Mouse (Mus musculus) retina, embryonic 14.5 days (tissue): Measurements from ENCODE around the gene Wfikkn1.
"Not testable (repeated sequence)": the region's sequence is repeated elsewhere in the genome, so short reads cannot be mapped to it uniquely, and the experiment has no call there.

Experiments used
- DNase-seq: peaks from one replicate; pipeline ENCODE4 v3.0.0-alpha.2; 2015; ENCODE audit warnings: low spot score

The Wfikkn1 gene

DNA sequence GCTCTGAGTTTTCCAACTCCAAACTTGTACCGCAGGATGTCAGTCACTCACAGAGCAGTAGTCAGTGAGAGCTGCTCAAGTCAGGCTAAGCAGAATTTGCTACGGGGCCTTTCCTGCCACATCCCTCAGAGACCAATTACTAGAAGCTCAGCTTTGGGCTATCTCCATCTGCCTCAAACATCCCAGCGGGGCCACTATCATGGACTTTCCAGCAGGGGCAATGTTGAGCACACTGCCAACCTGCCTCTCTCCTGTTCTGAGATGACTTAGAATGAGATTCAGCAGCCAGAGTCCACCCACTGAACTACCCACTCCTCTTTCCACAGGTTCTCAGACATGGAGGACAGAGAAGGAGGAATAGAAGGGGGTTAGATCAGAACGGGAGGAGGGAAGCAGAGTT lies 5.0 kb upstream of the Wfikkn1 start:
- peak; percentile 65 for DNase-seq

DNA sequence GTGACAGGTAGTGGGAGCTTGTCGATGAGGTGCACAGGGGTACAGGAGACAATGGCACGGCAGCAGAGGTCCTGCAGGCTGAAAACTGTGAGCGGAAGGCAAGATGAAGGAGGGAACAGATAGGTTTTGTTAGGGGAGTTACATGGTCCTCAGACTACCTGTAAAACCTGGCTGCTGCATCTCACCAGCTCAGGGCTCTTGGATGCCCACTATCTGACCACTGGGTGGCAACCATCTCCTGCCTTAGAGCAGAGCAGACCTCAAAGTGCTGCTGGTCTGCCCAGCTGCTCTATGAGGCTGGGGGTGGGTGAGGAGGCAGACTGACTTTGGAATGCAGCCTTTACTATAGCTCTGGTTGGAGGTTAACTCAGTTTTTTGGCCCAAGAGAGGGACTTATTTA lies 3.2 kb upstream of the Wfikkn1 start:
- no peak for DNase-seq

DNA sequence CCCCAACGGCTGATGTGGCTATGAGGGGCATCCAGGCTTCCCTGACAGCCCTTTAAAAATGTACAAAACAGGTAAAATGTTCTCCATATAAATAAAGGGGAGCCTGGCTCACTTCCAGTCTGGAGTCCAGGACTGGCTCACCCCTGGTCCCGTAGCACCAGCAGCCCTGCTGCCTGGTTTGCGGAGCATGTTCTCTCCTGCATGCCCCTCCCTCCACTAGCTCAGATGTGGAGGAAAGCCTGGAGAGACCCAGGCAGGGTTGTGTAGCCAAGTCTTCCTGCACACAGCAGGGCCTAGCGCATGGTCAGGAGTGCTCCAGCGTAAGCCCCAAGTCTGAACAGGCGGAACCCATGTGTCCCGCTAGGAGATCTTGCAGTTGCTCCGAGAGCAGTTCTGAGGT lies 2.6 kb upstream of the Wfikkn1 start:
- DNase-seq, result no peak

DNA sequence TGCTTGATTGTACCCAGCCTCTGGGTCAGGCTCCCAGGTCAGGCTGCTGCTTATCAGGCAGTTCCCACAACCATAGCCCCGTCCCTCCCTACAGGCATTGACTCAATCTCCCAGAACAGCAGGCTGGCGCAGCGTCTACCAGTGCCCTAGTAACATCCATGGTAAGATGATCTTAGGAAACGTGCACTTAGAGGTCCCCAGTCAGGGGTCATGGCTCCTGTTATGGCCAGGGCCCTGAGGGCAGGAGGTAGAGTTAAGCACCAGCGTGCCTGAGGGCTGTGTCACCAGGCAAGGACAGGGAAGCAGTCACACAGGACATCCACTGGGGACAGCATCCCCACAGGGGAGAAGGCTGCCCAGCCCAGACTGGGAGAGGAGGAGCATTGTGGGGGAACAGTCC lies 1.6 kb upstream of the Wfikkn1 start:
- DNase-seq, result no peak

DNA sequence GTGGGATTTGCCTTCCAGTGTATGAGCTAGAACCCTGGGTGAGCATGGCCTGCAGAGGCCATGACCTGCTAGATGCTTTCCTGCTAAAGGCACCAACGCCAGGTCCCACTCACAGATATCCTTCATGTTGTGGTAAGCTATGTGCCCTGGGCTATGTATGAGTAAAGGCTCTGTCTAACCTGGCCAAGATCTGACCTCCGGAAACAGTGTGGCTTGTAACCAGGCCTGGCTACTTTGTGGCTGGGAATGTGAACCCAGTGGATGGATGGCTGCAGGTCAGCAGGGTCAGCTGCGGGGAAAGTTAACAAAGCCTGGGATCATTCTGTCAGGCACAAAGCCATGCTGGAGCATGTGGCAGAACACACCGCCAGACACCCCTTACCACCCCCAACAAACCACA lies 1.0 kb upstream of the Wfikkn1 start:
- DNase-seq, result no peak

DNA sequence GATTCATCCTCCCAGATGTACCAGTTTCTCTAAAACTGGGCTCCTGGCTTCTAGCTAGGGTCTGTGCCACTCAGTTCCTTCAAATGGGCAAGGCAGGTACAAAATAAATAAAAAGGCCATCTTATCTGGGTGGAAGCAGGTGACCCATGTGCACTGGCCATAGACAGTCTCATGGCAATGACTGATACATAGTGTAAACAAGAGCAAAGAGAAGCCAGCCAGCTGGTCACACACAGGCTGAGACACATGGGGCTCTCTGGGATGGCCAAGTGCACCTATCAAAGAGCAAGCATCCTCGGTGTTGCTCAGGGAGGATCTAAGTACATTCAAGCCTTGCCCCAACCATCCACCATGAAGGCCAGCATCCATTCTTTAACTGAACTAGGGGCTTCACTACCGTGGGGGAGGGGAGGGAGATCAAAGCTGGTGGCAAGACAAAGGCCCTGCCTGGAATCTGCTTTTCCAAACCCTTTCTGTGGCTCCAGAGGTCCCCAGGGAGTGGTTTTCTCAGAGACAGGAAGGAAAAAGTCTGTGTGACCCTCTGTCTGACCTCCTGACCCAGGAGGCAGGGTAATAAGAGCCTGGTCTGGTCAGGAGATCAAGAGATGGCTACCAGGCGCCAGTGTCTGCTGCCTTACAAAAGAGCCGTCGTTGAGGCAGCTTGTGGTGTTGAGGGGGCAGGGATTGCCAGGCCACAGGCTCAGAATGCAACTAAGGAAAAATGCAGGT lies 419 bp upstream of the Wfikkn1 start:
- DNase-seq, result no peak

DNA sequence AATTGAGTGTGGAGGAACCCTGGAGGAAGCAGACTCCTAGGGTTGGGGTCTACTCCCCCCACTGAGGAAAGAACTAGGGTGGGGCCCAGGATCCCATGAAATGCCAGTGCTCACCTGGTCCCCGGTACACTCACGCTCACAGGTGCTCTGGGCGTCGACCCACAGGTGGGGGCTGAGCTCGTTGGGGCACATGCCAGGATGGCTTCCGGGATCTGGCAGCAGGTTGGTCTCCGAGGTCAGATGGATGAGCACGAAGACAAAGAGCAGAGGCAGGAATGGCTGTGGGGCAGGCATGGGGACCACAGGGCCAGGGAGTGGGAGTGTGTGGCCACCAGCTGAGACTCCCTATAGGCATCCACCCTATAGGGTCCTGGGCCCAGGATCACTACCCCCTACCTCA lies 908 bp downstream of the Wfikkn1 start:
- DNase-seq, result no peak

DNA sequence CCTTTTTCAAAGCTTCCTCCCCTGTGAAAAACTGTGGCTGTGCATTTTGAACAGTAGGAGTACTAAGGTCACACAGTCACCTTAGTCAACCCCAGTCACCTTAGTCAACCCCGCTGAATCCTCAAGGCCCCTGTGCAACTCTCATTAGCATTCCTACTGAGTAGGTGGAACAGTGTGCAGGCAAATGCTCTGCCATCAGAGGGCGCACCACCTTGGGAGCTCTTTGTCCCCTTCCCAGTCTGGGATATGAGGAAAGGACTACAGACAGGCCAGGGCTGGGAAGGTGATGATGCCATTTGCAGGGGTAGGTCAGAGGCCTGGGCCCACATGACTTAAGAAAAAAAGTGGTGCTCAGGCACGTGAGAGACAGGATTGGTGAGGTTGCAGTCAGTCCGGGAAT lies 1.4 kb downstream of the Wfikkn1 start:
- DNase-seq, result peak; percentile 52

DNA sequence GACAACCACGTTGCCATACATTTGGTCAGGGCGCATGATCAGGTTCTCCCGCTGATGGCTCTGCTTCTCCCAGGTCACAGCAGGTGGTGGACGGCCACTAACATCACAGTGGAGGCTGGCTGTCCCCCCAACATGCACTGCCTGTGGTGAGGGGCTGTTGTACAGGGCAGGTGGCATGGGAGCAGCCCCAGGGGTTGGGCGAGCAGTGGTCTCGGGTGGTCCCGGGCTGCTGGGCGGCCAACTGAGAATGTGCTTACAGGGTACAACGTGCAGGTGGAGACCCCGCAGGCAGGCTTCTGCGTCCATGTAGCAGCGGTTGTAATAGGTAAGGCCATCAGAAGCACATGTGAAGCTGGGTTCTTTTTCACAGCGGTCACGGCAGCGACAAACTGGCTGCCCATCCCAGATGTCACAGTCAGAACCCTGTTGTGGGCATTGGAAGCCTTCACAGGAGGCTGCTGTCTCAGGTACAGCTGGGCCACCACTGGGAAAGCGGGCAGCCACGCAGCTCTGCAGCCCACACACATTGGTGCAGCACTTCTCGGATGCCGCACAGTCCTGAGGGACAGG lies 2.0 kb downstream of the Wfikkn1 start:
- no peak for DNase-seq

DNA sequence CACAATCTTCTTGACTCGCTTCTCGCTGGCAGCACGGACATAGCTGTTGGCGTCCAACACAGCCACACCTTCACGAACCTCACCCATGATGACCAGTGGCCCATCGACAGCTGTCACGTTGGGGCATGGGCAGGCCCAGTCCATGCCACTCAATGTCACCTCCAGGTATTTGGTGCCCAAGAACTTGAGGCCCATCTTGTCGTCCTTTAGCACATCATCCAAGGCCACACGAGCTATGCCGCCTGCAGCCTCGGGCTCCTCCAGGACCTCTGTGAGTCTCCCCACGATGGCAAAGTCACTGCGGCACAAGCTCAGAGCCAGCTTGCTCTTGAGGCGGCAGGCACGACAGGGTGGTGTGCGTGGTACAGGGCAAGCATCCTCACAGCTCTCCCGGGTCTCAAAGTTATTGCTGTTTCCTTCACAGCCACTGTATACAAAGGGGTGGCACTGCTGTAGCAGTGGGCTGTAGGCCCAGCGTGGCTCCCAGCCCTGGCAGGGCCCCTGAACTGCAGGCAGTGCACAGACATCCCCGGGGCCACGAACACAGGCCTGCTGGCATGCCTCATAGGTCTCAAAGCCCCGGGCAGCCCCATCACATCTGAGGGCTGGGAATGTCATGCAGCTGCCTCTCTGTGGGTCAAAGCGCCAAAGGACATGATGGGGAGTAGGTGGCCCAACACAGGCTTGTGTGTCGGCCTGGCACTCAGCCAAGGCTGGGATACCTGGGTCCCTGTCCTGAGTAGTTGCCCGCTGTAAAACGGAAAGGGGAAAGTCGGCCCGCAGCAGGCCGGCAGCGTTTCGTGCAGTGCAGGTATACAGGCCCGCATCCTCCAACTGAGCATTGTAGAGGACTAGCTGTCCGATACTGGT lies 2.7 kb downstream of the Wfikkn1 start:
- DNase-seq, result no peak

DNA sequence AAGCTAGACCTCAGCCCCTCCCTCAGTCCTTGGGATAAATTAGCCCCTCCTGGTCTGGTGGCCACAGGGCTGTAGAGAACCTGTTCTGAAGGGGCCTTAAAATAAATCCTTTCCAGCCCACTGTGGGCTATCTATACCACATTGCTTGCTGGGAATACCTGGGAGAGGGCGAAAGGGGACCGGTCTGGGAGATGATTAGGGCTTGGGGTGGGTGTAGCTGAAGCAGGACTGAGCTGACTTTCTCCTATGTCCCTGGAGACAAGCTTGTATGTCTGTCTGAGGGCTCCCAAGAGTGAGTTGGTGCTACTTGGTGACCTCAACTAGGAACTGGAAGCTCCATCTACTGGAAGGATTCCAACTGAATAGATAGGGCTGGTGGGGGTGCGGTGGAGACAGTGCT lies 3.6 kb downstream of the Wfikkn1 start:
- no peak for DNase-seq

DNA sequence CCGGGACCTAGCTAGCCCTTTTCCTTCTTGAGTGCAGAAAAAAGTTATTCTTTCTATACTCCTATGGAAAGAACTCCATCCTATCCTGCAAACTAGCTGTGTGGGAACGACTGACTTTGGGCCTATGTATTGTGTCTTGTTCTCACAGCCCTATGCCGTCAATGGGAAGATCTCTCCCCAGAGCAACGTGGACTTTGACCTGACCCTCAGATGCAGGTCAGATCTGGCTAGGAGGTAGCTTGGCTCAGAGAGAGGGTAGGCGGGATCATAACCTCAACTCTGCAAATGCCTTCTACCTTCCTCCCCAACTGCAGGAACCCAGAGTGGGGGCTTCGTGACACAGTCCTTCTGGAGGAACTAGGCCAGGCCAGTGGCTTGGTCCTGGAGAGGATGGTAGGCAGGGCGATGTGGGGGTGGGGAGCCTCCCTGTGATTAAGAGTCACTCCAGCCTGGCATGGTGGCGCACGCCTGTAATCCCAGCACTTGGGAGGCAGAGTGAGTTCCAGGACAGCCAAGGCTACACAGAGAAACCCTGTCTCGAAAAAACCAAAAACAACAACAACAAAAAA lies 4.2 kb downstream of the Wfikkn1 start:
- no peak for DNase-seq

DNA sequence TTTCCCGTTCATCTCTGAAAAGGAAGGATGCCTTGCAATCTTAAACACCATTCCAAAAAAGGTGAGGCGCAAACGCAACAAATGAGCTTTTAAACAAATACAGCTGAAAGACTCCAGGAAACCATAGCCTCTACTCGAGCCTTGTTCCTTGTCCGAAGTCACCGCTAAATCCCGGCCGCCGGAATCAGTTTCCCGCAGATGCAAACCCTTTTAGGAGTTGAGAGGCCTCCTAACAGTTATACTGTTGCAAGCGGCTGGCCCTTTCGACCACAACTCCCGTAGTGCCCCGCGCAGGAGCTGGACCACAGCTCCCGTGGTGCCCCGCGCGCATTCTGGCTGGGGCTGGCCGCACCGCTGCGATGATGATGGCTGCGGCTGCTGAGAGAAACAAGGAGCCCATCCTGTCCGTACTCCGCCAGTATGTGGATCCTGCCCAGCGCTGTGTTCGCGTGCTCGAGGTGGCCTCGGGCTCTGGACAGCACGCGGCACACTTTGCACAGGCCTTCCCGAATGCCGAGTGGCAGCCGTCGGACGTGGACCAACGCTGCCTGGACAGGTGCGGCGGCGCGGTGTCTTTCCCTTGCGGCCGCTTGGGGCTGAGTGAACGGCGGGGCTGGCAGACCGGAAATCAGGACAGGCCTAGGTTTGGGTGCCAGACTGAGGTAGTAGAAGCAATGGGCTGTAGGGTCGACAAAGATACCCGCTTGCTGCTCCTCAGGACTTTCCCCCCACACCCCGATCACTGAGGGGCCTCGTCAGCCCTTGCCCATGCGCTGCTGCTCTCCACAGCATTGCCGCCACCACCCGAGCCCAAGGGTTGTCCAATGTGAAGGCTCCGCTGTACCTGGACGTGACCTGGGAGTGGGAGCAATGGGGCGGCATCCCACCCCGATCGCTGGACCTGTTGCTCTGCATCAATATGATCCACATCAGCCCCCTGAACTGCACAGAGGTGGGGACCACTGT lies 5.2 kb downstream of the Wfikkn1 start:
- peak; percentile 89 for DNase-seq

DNA sequence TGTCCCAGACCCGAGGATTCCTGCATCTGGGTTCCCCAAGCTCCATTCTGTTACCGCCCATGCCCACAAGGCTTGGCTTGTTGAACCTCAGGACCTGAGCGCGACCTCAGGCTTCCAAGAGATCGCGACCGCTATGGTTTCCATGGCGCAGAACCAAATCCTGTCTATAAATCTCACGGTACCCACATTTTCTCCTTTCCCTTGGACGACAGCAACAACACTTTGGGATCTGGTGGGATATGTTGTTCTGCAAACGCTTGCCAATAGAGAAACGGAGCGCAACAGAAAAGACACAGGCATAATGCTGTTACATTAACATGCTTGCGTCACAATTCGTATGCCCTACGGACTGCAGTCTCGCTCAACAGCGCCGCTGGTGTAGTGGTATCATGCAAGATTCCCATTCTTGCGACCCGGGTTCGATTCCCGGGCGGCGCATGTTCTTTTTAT lies 5.9 kb downstream of the Wfikkn1 start, which contains the start of gene Mettl26:
TSS of gene Mettl26 (plus strand) at position 354 of the 450 bp plus-strand sequence.
- peak; percentile 94 for DNase-seq

DNA sequence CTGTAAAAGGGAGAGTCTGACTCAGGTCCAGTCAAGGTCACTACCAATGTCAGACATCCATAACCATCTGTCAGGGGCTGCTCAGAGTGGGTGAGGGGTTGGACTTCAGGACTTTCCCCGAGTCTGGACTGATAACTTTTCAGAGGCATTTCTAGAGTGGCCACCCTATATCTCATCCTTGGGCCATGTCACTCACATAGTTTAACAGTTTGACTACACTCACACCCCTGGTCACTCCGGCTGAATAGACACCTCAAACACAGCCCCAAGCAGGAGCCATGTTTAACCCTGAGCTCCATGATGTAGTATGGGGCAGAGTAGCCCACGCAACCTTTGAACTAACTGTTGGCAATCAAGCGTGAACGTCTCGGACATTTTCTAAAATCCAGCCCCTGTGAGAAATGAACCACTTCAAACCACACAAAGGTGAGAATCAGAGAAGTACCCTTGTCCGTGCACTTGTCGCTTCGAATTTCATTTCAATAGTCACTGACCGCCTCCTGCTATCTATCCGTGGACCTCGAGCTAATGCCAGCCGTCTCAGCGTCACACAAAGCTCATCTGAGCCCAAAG lies 6.4 kb downstream of the Wfikkn1 start:
- no peak for DNase-seq

DNA sequence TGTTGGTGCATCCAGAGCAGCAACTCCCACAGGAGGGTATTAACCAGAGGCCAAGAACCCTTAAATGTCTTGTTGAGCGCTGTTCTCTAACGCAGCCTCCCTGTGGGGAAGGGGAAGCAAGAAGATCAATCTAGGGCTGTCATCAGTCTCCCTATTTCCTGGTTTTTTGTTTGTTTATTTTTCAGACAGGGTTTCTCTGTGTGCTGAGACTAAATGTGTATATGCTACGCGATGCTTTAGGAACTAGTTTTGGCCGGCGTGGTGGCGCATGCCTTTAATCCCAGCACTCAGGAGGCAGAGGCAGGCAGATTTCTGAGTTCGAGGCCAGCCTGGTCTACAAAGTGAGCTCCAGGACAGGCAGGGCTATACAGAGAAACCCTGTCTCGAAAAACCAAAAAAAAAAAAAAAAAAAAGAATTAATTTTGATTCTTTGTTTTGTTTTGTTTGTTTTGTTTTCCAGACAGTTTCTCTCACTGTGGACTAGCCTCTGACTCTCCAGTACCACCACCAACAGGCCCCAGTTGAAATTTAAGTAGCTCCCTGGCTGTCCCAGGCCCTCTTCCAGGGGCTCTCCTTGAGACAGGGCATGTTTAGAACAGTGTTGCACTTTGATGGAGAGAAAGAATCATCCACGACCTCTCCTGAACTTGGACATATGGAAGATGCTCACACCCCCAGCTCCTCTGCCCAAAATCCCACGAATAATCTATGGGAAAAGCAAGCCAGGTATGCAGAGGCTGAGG lies 7.1 kb downstream of the Wfikkn1 start:
- no peak for DNase-seq

DNA sequence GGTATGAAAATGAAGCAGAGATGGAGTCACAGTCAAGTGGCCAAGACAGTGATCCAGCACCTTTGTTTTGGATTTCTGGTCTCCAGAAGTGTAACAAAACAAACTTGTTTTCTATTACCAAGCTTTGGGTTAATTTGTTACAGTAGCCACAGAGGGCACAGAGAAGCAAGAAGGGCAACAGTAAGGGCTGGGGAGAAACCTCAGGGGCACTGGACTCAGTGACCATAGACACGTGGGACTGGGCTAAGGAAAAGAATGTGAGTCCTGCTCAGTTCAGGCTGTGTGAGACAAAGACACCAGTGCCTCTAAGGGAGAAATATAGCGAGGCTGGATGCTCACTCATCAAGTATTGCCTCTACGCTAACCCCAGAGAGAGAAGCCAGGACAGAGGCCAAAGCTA lies 8.0 kb downstream of the Wfikkn1 start:
- no peak for DNase-seq

DNA sequence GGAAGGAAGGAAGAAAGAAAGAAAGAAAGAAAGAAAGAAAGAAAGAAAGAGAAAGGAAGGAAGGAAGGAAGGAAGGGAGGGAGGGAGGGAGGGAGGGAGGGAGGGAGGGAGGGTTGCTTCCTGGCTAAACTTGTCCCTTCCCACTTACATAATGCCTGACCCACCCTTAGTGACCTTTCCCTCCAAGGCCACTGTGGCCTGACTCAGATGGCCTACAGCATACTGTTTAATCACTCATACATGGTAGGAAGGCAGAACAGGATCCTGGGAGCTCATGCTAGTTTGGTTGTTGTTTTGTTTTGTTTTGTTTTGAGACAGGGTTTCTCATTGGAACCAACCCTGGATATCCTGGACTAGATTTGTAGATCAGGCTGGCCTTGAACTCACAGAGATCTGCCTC lies 9.1 kb downstream of the Wfikkn1 start:
- not testable (repeated sequence) for DNase-seq

DNA sequence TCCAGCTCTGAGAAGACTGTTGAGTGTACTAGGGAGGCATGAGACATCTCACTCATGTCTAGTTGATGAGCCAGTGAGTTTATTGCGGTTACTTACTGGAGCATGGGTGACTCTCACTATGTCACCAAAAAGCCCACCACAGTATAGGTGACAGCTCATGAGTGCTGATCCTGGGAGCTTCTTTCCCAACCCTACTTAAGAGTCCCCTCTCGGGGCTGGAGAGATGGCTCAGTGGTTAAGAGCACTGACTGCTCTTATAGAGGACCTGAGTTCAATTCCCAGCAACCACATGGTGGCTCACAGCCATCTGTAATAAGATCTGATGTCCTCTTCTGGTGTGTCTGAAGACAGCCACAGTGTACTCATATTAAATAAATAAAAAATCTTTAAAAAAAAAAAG lies 10.7 kb downstream of the Wfikkn1 start:
- no peak for DNase-seq

DNA sequence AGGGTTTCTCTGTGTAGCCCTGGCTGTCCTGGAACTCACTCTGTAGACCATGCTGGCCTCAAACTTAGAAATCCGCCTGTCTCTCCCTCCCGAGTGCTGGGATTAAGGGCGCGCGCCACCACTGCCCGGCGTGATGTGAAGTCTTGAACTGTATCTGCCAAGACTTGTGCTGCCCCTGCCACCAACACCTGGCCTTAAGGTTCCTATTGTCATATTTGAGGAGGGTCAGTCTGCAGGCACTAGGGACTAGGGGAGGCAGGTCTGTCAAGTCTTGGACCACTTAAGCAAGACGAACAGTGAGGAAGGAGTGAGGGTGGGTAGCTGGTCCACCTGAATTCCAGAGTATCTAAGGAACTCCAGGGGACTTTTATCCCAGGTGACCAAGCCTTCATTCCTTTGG lies 11.2 kb downstream of the Wfikkn1 start:
- DNase-seq, result no peak
